Mouse (Mus musculus) inflammation-experienced regulatory T-cells, adult 6 months (primary cell): ENCODE measurements around the gene Dmrt3. TPM values are rescaled to one million over a fixed set of nuclear protein-coding genes. Genes with fewer than 3 reads are reported as not detected.

Experiments
- ATAC-seq: one replicate; pipeline ENCODE4 v1.8.0; 2017
- polyA plus RNA-seq, 3 experiments: library from polyadenylated mRNA; unstranded; fragments of 100-300 nt; shearing (Covaris generic); gene quantifications; one replicate each; pipeline ENCODE4 v1.2.1; 2017

Gene Dmrt3
- polyA plus RNA-seq, 3 experiments from 2014 or later: not detected

DNA sequence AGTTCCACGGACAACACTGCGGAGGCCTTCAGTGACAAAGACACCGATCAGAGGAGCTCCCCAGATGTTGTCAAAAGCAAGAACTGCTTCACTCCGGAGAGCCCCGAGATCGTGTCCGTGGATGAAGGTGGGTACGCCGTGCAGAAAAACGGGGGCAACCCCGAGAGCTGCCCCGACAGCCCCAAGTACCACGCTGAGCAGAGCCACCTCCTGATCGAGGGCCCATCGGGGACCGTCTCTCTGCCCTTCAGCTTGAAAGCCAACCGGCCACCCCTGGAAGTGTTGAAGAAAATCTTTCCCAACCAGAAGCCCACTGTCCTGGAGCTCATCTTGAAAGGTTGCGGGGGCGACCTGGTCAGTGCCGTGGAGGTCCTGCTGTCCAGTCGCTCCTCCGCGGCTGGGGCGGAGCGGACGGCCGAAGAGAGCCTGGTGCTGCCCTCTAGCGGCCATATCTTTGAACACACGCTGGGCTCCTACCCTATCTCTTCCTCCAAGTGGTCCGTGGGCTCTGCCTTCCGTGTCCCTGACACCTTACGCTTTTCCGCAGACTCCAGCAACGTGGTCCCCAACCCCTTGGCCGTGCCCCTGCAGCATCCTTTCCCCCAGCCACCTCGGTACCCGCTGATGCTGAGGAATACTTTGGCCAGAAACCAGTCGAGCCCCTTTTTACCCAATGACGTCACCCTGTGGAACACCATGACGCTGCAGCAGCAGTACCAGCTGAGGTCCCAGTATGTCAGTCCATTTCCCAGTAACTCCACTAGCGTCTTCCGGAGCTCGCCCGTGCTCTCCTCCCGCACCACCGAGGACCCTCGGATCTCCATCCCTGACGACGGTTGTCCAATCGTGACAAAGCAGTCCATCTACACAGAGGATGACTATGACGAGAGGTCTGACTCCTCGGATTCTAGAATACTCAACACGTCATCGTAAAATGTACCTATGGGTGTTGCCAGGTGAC lies 12.5 kb downstream of the Dmrt3 start:
- no peak for ATAC-seq

- no peak for ATAC-seq
Observed at GRCm38 (mm10) chr19:25628490-25628889, 18.4 kb downstream of the Dmrt3 start.

GRCm38 (mm10) chr19:25635119-25635518 lies 25.0 kb downstream of the Dmrt3 start:
- ATAC-seq: no peak

GRCm38 (mm10) chr19:25635622-25636244 lies 25.6 kb downstream of the Dmrt3 start:
- no peak for ATAC-seq

- ATAC-seq: no peak
Observed at GRCm38 (mm10) chr19:25638766-25639361, 28.8 kb downstream of the Dmrt3 start.

DNA sequence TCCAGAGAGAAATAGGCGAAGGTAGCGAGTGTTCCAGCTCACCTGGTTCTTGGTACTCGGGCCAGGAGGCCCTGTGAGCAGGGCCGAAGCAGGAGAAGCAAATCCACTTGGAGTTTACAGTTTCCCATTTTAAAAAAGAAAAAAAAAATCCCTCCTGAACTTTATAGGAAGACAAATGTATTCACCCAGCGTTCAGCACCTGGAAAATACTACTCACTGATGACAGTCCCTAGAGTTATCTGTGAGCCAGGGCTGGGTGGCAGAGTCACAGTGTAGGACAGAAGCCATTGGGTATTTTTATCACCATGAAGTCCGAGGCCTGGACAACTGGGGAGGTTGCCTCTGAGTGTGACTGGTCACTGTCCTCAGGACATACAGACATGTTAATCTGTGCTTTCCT lies 31.7 kb downstream of the Dmrt3 start:
- ATAC-seq: no peak

GRCm38 (mm10) chr19:25647136-25647535 lies 37.0 kb downstream of the Dmrt3 start:
- no peak for ATAC-seq

DNA sequence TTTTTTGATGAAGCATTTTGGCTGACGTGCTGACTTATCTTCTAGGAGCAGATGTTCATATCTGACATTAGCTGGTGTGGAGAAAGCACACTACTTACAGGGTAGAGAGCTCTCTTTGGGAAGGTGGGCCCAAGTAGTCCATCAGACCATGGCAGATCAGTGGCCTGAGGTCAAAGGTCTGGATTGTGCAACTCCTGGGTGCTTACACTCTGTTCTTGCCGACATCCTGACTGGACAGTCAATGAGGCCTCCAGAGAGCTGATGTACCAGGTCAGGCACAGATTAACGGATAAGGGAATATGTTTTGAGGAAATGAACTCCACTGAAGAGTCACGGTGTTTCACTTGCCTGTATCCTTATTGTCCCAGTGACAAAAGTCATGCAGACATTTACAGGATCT lies 38.6 kb downstream of the Dmrt3 start:
- no peak for ATAC-seq

DNA sequence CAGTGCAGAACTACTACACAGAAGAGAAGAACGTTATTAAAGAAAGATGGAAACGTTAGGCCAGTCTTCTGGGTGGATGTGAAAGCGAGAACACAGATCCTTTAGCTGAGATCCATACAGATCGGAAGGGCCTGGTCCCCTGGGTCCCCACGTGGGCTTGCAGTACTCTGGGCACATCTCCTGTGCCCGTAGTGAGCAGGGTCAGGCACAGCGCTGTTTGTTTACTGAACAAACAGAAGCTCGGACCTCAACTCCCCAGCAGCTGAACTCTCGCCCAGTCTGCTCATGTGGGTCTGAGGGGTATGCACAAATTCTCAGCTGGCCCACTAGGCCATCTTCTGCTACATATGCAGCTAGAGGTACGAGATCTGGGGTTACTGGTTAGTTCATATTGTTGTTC lies 40.4 kb downstream of the Dmrt3 start:
- no peak for ATAC-seq

DNA sequence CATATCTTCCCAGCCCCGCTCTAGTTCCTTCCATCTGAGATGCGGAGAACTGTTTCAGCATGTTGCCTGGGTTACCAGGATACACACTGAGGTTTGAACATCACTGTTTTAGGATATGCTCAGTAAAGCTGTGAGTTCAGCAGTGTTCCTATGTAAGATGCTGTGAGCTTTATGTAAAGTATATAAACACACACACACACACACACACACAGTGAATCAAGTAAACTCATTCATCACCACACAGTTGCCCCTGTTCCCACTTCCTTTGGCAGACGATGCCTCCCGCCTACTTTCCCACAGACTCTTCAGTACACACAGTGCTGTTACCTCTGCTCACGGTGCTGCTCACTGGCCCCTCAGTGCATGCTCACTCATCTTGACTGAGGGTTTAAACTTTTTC lies 42.5 kb downstream of the Dmrt3 start:
- no peak for ATAC-seq

DNA sequence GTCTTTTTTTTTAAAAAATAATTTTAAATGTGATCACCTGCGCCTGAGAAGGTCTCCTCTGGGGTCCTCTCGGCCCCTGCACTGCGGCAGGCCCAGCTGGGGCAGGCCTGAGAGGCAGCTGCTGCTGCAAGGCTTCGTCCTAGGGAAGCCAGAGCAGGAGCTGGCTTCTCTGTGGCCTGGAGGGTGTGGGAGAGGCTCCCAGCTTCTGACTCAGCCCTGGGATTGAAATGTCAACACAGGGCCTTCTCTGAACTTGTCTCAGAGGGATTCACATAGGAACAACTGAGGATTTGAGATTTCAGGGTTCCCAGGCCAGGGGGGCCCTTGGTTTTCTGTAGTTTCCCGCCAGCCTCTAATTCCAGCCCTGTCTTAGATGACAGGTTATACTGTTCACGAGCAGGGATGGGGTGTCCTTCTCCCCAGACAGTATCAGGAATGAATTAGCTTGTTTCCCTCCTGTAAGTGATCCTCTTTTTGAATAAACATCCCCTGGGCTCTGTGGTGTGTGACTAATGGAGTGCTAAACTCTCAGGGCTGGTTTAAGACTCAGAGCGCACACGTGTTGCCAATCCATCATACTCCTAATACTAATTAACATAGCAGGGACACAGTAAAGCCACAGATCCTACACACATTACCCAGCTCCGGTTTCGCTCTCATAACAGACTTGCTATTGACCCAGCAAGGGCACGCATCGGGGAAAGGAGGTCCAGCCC lies 44.1 kb downstream of the Dmrt3 start:
- ATAC-seq: no peak

DNA sequence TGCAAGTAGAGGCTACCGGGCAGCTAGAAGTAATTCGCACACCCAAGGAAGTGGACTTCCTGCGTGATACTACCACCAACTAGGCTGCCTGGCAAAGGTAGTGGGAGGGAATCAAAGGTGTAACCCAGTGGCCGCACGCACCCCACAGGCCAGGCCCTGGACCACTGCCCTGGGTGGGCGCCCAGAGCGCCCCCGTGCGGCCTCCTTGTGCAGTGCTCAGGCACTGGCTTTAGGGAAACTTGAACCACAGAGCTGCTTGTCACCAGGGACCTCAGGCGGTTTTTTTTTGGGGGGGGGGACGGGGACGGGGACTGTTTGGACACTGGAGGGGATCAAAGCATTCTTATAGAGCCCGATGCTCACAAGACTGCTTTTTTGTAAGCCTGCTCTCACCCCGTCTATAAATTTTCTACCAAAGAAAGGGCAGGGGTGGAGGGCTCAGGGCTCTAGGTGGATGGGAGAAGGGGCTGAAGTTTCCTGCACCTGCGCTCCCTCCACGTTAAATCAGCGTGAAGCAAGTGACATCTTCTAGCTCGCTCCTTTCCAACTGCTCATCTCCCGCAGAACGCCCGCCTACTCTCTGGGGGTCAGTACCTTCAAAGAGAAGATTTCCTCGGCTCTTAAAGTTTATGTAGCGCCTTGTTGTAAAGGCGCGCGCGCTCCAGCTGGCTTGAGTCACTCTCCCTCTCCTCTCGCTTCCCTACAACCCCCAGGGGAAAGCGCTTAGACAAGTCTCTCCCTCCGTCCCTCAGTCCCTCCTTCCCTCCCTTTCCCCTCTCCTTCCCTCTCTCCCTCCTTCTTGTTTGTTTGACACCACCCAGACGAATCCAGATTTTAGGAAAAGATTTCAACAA lies 55.6 kb downstream of the Dmrt3 start:
- ATAC-seq: no peak

- ATAC-seq: no peak
Observed at GRCm38 (mm10) chr19:25667836-25668235, 57.7 kb downstream of the Dmrt3 start.

- ATAC-seq: no peak
Observed at GRCm38 (mm10) chr19:25669593-25670248, 59.6 kb downstream of the Dmrt3 start.

- no peak for ATAC-seq
Observed at GRCm38 (mm10) chr19:25670571-25671285, 60.6 kb downstream of the Dmrt3 start.

DNA sequence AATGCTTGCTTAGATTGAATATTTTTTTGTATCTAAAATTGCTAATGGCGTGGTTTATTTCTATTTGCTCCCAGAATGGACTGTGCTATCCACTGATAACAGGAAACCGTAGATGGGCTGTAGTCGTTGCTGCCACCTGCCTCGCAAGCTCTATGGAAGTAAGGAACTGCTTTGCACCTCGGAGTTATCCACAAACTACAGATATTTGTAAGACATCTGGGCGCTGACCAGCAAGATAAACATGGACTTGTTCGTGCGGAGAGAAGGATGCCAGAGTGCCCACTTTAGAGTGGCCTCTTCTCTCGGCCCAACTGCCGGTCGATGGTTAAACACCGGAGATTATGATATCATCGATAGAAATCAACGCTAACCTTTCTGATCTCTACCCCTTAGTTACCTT lies 61.6 kb downstream of the Dmrt3 start:
- ATAC-seq: no peak

DNA sequence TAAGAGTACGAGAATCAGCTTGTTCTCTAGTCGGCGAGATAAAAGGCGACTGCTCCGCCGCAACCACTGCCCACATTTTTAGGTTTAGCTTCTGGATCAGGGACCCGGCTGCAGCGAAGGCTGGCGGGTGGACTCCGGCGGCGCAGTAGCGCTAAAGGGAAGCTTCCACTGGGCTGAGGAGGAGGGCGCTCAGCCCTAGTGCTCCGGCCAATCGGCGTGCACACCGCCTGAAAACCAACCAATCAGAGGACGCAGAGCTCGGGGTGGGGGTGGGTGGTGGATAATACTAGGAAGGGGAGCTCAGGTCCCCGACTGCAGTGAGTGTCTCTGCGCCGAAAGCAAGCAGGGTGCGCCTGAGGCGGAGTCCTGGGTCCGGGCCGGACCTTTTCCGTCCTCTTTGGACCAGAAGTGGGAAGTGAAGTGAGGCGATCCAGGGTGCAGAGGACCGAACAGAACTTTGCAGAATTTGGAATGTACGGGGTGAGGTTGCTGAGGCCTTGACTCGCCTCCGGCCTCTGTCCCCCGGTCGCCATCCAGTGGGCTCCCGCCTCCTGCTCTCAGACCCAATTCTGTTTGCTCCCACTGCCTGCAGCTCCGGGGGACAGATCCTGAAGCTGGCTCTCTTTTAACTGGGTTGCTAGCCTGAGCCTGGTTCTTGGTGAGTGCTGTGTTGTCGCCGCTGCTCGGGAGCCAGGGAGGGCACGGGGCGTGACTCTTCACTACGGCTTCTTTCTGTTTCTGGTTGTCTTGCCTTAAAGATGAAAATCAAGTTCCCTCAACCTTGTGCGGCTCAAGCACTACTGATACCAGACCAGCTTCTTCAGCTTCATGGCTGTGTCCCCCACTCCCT lies 62.2 kb downstream of the Dmrt3 start, which contains the start of gene Dmrt2:
TSS of gene Dmrt2 (plus strand) at position 311 of the 850 bp plus-strand sequence.
- ATAC-seq: no peak
